8 mouse cellular contexts compared by ENCODE assay signal in the genomic region with DNA sequence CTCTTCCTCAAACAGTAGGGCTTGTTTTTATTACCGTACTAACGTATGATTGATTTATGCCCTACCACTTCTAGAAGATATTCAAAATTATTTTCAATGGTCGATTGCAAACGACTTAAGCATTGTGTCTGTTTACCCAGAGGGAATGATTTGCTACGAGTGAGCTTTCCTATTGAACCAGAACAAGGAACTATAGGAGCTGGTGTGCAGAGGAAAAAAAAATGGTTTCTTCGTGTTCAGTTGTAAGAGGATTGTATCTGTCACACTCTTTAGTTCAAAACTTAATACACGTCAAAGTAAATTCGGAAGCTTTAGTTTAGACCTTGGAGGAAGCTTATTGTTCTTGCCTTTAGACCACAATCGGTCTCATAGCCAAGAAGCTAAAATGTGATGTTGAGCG. TPM values are rescaled to one million over a fixed set of nuclear protein-coding genes. Genes with fewer than 3 reads are reported as not detected.
DNase-seq lines count a peak whose midpoint lies in the region; ATAC-seq and TF ChIP-seq lines count a peak whose summit lies in the region.

No protein-coding gene starts in this region.

- no peaks in the 10 kb centered on the region for H3K9me3 ChIP-seq in heart, embryonic 16.5 days (replicated peaks; ENCODE audit: control insufficient read depth, low read length)
- no peaks in the 10 kb centered on the region for H3K9me3 ChIP-seq in hindbrain, embryonic 13.5 days
- no peaks in the 10 kb centered on the region for H3K9me3 ChIP-seq in midbrain, embryonic 12.5 days

- no peaks in the 10 kb centered on the region for H3K27me3 ChIP-seq in heart, embryonic 16.5 days (ENCODE audit: control insufficient read depth, insufficient read depth, low read length)
- no peaks in the 10 kb centered on the region for H3K27me3 ChIP-seq in hindbrain, embryonic 13.5 days
- H3K27me3 ChIP-seq in midbrain, embryonic 12.5 days: no peaks in the 10 kb centered on the region

- peak overlapping the region; percentile 80 for H3K9ac ChIP-seq in heart, embryonic 16.5 days (ENCODE audit: low read length)
- H3K9ac ChIP-seq in hindbrain, embryonic 13.5 days: peak overlapping the region; percentile 88
- peak overlapping the region; percentile 87 for H3K9ac ChIP-seq in midbrain, embryonic 12.5 days (replicated peaks)

- H3K36me3 ChIP-seq in heart, embryonic 16.5 days (ENCODE audit: control insufficient read depth, insufficient read depth): no peaks in the 10 kb centered on the region
- H3K36me3 ChIP-seq in hindbrain, embryonic 13.5 days: no peaks in the 10 kb centered on the region
- H3K36me3 ChIP-seq in midbrain, embryonic 12.5 days: 0 out of 2 replicates have a peak, but pooled peaks cover 5% of the 10 kb centered on the region

- H3K4me2 ChIP-seq in heart, embryonic 16.5 days (ENCODE audit: low read depth, low read length): peak overlapping the region; percentile 69
- peak overlapping the region; percentile 58 for H3K4me2 ChIP-seq in hindbrain, embryonic 13.5 days
- peak overlapping the region; percentile 86 for H3K4me2 ChIP-seq in midbrain, embryonic 12.5 days (replicated peaks)

- peak overlapping the region; percentile 67 for H3K4me3 ChIP-seq in heart, embryonic 16.5 days (ENCODE audit: low read length)
- peak overlapping the region; percentile 75 for H3K4me3 ChIP-seq in hindbrain, embryonic 13.5 days
- H3K4me3 ChIP-seq in midbrain, embryonic 12.5 days: peak overlapping the region; percentile 87

- DNase-seq in heart, postnatal 4 days: no peak
- DNase-seq in brain, embryonic 14.5 days (ENCODE audit: low read depth): peak; percentile 69
- no peak for DNase-seq in layer of hippocampus, adult 9-10 months (ENCODE audit: low spot score)
- DNase-seq in spleen, postnatal 10 days (ENCODE audit: low spot score in 2 of 2): no peak

- no peak for ATAC-seq in heart, embryonic 16.5 days (replicated peaks; ENCODE audit: extremely low read depth, insufficient read depth, low FRiP score)
- ATAC-seq in hindbrain, embryonic 13.5 days (ENCODE audit: low FRiP score): peak; percentile 25; the same call in 1 of the 2 replicates
- ATAC-seq in midbrain, embryonic 12.5 days (ENCODE audit: low FRiP score, low read depth): no peak; the same call in 1 of the 2 replicates
- no peak for ATAC-seq in inflammation-experienced regulatory T-cells, adult 6 months

- TF ChIP-seq POLR2A in brain, embryonic 14.5 days (IDR thresholded peaks at IDR 0.05; ENCODE audit: borderline replicate concordance, extremely low read depth, insufficient read depth, insufficient read length, poor library complexity, severe bottlenecking): no peak

- WGBS in heart, embryonic 16.5 days: 19% methylated on average over 10 of the region's 10 CpGs
- WGBS in hindbrain, embryonic 13.5 days: 22% methylated on average over 10 of the region's 10 CpGs
- WGBS in midbrain, embryonic 12.5 days: 24% methylated on average over 10 of the region's 10 CpGs

- TF ChIP-seq CTCF in brain, embryonic 14.5 days (IDR thresholded peaks at IDR 0.05; ENCODE audit: borderline replicate concordance, extremely low read depth, insufficient read depth, insufficient read length): no peak

- H3K27ac ChIP-seq in heart, embryonic 16.5 days (ENCODE audit: low read length): peak overlapping the region; percentile 76
- H3K27ac ChIP-seq in hindbrain, embryonic 13.5 days: peak overlapping the region; percentile 81
- peak overlapping the region; percentile 78 for H3K27ac ChIP-seq in midbrain, embryonic 12.5 days (replicated peaks)

- H3K4me1 ChIP-seq in heart, embryonic 16.5 days (ENCODE audit: control insufficient read depth, insufficient read depth, low read length): peaks cover 18% of the 10 kb centered on the region
- H3K4me1 ChIP-seq in hindbrain, embryonic 13.5 days (replicated peaks): peaks cover 26% of the 10 kb centered on the region
- H3K4me1 ChIP-seq in midbrain, embryonic 12.5 days: peaks cover 14% of the 10 kb centered on the region

RNA-seq across cellular contexts. Expression of gene Adipor2, which starts 28.4 kb away (rescaled TPM):
- polyA plus RNA-seq in heart, embryonic 16.5 days (2015; fragmentation: Nextera tagmentation; extraction: Ambion mirVana): 29.8 and 37.5 TPM in 2 replicates
- total RNA-seq in heart, postnatal 4 days (2021): 10 to 100 TPM; 55.5 to 55.7 TPM
- 44.4 and 45.4 TPM in 2 replicates for polyA plus RNA-seq in brain, embryonic 14.5 days (2012; rRNA removed)
- 38.0 and 44.1 TPM in 2 replicates for polyA plus RNA-seq in hindbrain, embryonic 13.5 days (2015; fragmentation: Nextera tagmentation; extraction: Ambion mirVana)
- polyA plus RNA-seq in midbrain, embryonic 12.5 days (2016; fragmentation: Nextera tagmentation; extraction: Ambion mirVana): 36.6 and 37.6 TPM in 2 replicates
- 1 to 10 TPM; 9.3 to 9.7 (median 9.4) TPM for polyA plus RNA-seq in inflammation-experienced regulatory T-cells, adult 6 months (2017; shearing (Covaris generic))

RNA-seq across cellular contexts. Expression of gene Lrtm2, which starts 58.5 kb away (rescaled TPM):
- polyA plus RNA-seq in heart, embryonic 16.5 days (2015; fragmentation: Nextera tagmentation; extraction: Ambion mirVana): 0.15 and 0.32 TPM in 2 replicates
- total RNA-seq in heart, postnatal 4 days (2021): under 1 TPM; 0.09 to 0.79 TPM
- polyA plus RNA-seq in brain, embryonic 14.5 days (2012; rRNA removed): 9.6 and 12.9 TPM in 2 replicates
- 5.0 and 5.1 TPM in 2 replicates for polyA plus RNA-seq in hindbrain, embryonic 13.5 days (2015; fragmentation: Nextera tagmentation; extraction: Ambion mirVana)
- 0.54 and 0.60 TPM in 2 replicates for polyA plus RNA-seq in midbrain, embryonic 12.5 days (2016; fragmentation: Nextera tagmentation; extraction: Ambion mirVana)
- polyA plus RNA-seq in inflammation-experienced regulatory T-cells, adult 6 months (2017; shearing (Covaris generic)): under 1 TPM in 2 of 3 experiments, not detected in 1; 0.09 to 0.26 TPM
